Mouse (Mus musculus) c-Kit-positive CD71-positive TER-119-negative erythroid progenitor cells, embryonic 14.5 days (primary cell): ENCODE data around the gene Cldn9.

Experiments used
- DNase-seq: peaks from one replicate; pipeline ENCODE4 v3.0.0-alpha.2; 2013; ENCODE audit warnings: low read depth

Cldn9 gene

GRCm38 (mm10) chr17:23680336-23680735 lies 3.5 kb downstream of the Cldn9 start:
- no peak for DNase-seq

DNA sequence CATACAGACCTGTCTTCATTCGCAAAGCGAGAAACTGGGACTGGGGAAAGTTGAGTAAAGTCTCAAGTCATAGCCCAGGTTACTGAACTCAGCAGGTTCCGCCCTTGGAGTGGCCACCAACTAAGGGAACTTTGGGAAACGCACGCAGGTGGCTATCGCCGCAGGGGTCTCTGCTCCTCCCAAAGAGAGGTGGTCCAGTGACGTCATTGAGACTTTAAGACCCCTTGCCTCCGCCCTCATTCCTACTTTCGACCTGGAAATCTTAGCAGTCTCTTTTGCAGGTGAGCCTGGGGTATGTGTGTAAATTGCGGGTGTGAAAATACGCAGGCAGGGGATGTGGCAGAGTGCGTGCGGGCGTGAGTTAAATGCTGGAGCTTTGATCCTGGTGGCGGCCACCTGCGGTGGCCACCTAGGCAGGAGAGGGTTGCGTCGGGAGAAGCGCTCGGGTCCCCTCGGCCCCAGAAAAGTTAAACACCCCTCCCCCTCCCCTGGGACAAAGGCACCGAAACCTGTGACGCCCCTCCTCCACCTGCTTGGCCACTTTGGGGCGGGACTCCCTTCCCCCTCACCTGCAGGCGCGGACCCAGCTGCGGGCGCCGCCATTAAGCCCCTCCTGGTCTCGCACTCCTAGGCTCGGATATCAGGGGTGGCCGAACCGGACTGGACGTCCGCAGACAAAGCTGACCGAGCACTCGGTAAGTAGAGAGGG lies 4.5 kb downstream of the Cldn9 start, which contains the start of gene Cldn6:
Cldn6 (plus strand) TSS at position 123 of the 709 bp plus-strand sequence.
- no peak for DNase-seq

GRCm38 (mm10) chr17:23677236-23677679 lies 6.6 kb downstream of the Cldn9 start, which contains the start of gene Tnfrsf12a:
Gene Tnfrsf12a (minus strand): TSS chr17:23677468.
- peak; percentile 67 for DNase-seq

GRCm38 (mm10) chr17:23676473-23677031 lies 7.3 kb downstream of the Cldn9 start:
- no peak for DNase-seq

GRCm38 (mm10) chr17:23675564-23676281 lies 8.1 kb downstream of the Cldn9 start:
- no peak for DNase-seq

- no peak for DNase-seq
Observed at GRCm38 (mm10) chr17:23675127-23675526, 8.7 kb downstream of the Cldn9 start.

DNA sequence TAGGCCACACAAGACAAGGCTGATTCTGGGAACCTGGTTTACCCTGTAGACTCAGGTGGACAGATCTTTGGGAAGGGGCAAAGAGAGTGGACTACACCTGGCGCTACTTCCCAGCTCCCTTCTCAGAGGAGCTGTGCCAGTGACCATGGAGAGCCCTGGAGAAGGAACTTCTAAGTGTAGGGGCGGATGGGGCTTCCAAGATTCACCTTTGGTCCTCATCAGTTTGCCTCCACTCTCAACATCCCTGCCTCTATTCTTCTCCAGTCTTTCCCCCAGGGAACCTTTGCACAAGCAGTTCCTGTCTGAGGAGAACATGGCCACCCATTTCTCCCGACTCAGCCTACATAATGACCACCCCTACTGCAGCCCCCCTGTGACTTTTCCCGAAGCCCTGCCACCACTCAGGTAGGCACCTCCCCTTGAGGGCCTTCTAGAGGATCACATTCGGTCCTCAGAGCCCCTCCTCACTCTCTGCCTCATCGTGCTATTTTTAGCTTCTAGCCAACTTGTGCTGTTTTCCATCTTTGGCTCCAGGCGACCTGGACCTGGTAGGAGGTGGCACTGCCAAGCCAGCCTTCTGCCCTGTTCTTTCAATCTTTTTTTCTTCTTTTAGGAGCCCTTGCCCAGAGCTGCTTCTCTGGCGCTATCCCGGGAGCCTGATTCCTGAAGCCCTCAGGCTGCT lies 9.4 kb downstream of the Cldn9 start:
- no peak for DNase-seq

DNA sequence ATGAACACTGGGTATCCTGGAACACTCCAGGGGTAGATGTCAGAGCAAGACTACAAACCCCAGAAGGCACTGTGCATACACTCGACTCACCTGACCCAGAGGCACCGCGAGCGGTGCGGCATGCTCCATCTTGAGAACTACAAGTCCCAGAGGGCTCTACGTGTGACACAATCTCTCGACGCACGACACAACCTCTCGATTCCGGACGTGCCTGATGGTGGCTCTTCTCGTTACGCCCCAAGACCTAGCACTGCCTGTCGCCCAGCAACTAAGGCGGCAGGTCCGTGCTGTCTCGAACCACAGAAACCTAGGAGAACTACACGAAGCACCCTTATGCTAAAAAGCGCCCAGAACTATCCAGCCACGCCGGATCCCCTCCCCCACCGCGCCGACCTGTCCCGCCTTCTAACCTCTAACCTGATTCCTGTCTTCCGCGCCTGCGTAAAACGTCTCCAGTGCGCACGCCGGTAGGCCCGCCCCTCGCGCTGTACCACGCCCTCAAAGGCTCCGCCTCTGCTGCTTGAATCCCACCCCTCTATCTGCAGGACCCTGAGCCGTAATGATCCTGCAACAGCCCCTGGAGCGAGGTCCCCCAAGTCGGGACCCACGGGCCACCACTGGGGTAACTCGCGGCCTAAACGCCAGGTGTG lies 10.3 kb downstream of the Cldn9 start, which contains the start of the genes Hcfc1r1 and Thoc6:
Hcfc1r1 (plus strand) TSS at position 173 of the 650 bp plus-strand sequence.
Thoc6 (minus strand) TSS at position 459 of the 650 bp plus-strand sequence.
- DNase-seq, result peak; percentile 93

DNA sequence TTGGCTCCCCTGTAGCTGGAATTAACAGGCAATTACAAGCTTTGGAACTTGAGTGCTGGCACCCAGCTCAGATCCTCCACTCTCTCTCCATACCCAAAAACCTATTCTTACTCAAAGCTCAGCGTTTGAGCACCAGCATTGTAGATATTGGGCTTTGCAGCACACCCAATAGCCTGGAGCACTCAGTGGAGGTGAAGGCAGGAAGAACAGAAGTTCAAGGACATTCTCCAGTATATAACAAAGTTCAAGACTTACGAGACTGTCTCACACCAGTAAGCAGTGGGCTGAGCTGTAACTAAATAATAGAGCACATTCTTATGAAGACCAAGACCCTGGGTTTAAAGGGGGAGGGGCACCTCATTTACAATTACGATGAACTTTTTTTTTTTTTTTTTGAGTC lies 11.1 kb downstream of the Cldn9 start:
- no peak for DNase-seq

DNA sequence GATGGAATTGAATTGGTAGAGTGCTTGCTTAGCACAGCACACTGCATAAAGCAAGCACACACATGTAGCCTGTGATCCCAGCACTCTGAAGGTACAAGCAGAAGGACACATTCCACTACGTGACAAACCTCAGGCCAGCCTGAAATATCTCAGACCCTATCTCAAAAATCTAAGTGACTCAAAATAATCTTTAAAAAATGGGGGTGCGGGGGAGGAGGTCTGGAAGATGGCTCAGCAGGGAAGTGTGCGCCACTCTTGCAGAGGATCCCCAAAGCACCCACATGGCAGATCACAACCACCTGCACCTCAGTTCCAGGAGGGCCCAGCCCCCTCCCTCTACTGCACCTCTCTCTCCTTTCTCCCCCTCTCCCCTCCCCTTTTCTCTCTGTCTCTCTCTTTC lies 12.3 kb downstream of the Cldn9 start:
- DNase-seq, result no peak

- DNase-seq, result no peak
Observed at GRCm38 (mm10) chr17:23670516-23671074, 13.2 kb downstream of the Cldn9 start.

DNA sequence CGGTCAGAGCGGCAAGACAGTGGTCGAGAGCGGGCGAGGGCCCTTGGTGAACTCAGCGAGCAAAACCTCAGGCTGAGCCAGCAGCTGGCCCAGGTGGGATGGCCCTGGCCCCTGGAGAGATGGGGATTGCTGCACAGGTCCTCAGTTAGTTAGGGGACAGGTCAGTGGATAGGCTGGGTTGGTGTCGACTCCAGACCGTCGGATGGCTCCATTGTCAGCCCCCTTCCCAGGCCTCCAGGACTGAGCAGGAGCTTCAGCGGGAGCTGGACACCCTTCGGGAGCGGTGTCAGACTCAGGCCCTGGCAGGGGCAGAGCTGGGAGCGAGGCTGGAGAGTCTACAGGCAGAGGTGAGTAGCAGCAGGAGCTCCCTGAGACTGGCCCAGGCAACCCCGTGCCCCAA lies 18.3 kb downstream of the Cldn9 start:
- DNase-seq, result no peak

- DNase-seq, result no peak
Observed at GRCm38 (mm10) chr17:23664556-23665021, 19.2 kb downstream of the Cldn9 start.

DNA sequence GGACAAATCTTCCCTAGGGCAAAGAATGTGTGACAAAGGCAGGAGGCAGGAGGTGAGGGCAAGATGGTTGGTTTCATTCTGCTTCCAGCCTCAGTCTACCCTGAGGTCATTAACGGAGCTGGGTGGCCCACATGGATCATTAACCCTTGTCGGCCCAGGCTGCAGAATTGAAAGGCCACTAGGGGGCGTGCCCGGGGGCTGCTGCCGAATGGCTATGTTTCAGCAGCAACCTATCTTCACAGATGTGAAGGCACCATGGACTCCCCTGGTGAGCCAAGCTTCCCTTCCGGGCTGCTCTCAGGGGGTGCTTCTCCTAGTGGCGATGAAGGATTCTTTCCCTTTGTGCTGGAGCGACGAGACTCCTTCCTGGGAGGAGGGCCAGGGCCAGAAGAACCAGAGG lies 22.3 kb downstream of the Cldn9 start:
- DNase-seq, result no peak

DNA sequence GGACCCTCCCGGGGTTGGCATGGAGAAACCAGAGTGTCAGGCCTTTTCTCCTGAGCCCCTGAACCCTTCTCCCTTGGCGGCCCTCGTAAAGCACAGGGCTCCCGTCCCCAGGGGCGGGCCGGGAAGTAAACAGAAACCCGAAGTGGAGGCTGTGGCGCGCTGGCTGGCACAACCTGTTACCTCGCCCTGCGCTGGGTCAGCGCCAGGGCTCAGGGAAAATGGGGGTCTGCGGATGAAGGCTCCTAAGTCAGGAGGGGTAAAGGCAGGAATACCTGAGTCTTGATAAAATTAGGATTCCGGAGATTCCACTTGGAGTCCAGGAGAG lies 23.0 kb downstream of the Cldn9 start:
- DNase-seq, result no peak

DNA sequence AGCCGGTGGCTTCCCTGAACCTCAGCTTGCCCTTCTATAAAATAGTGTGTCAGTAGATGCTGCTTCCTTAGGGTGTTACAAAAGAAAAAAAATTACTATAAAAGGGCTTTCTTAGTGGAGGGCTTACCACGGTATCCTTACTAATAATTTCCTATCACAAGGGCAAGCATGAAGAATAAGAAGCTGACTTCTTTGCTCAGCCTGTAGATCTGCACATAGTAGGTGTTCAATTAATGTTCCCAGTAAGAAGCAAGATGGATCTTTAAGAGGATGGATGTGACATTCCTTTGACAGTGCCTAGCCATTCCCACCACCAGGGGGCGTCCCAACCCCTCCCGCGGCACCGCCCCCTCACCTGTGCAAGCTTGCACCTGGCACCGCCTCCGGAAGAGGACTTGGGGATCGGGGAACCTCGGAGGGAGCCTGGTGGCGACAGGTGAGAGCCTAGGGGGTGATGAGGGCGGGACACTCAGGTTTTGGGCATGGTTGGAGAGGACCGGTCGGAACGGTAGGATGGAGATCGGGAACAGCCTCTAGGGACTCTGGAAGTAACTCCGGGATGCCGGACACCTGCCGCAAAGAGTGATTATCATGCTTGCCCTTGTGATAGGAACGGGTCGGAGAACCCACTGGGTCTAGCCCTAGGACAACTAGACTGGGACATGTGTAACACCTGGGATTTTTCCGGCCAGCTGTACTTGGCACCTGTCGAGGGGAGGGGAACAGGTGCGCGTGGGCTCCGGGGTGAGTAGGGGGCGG lies 23.5 kb downstream of the Cldn9 start, which contains the start of gene Bicdl2:
Bicdl2 (plus strand) TSS at position 390 of the 759 bp plus-strand sequence.
- no peak for DNase-seq

DNA sequence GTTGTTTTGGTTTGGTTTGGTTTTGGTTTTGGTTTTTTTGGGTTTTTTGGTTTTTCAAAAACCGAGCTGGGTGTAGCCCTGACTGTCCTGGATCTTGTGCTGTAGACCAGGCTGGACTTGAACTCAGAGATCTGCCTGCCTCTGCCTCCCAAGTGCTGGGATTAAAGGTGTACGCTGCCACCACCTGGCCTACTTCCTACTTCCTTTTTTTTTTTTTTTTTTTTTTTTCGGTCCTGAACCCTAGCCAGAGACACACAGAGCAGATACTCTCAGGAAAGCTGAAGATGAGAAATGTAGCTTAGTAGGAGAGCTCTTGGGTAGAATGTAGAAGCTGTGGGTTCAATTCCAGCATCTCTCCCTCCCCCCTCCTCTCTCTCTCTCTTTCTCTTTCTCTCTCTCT lies 25.4 kb downstream of the Cldn9 start:
- DNase-seq, result no peak

GRCm38 (mm10) chr17:23654410-23654809 lies 29.4 kb downstream of the Cldn9 start:
- DNase-seq, result no peak

DNA sequence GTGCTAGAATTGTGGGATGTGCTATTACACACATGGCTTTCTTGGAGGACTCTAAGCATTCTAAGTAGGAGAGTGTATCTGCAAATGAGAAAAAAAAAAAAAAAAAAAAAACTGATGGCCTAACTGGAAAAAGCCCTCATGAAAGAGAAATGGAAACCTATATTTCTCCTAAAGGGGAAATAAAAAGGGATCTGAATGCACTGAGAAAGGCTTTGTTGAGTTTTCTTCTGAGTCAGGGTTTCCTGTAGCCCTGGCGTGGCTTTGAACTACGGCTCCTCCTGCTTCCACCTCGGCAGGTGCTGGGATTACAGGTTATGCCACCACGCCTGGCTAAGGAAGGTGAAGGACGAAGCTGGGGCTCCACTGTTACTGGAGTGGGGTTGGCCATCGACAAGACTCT lies 29.8 kb downstream of the Cldn9 start:
- DNase-seq, result no peak

DNA sequence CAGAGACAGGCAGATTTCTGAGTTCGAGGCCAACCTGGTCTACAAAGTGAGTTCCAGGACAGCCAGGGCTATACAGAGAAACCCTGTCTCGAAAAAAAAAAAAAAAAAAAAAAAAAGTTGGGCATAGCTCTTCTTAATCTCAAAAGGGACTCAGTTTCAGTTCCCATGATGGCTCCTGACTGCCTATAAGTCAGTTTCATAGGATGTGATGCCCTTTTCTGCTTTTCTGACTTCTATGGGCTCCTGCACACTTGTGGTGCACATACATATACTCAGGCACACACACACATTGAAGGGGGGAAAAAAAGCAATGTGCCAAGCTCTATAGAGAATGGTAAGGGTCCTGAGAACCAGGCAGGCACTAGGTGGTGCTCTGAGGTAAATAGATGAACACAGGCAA lies 30.5 kb downstream of the Cldn9 start:
- DNase-seq, result no peak

GRCm38 (mm10) chr17:23651363-23651762 lies 32.5 kb downstream of the Cldn9 start:
- DNase-seq, result no peak
